Mouse (Mus musculus): ENCODE measurements around the gene Fryl. TPM values are rescaled to one million over a fixed set of nuclear protein-coding genes. Genes with fewer than 3 reads are reported as not detected.

Gene Fryl
- polyA plus RNA-seq, 1 experiment from 2014 or later = 47.4 TPM

DNA sequence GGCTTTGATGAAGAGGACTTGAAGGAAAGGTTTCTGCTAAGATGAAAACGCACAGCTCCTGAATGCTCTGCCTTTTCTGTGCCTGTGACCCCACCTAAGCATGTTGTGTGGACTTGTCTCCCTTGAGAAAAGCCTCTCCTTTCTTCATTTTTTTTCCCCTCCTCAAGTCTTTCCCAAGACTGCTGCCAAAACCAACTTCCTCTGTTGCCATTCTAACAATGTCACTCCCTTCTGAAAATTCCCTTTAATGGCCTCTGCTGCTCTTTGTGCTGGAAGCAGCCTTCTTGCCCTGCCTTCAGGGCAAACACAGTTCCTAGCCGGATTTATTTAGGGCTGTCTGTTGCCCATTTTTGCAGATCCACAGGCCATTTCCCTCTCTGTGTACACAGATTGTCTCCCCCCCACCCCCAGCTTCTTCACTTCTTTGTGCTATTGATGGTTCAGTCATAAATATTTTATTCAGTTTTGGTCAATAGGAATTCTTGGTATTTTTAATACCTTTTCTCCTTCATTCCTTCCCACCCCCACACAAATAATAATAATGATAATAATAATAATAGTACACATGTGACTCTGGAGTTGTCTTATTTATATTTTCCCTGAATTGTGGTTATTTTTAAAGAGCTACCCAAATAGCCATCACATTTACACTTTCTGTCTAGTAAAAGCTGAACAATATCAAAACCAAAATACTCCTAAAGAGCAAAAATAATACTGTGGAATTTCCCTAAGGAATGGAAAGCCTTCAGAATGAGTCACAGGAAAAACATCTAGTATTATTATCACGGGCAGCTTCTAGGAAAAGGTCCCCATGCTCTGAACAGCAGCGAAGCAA, 23.5 kb upstream of the Fryl start:
- no peak for ATAC-seq (ENCODE audit: low FRiP score)
- H3K4me2 ChIP-seq (replicated peaks) = no peak overlapping the region
- no peaks in the 10 kb centered on the region for H3K27me3 ChIP-seq
- no peaks in the 10 kb centered on the region for H3K9me3 ChIP-seq (replicated peaks)
- no peak overlapping the region for H3K9ac ChIP-seq
- no peak overlapping the region for H3K27ac ChIP-seq
- H3K36me3 ChIP-seq = no peaks in the 10 kb centered on the region
- whole genome bisulfite sequencing = 62% methylated on average over 4 of the region's 4 CpGs
- H3K4me1 ChIP-seq = peaks cover 3% of the 10 kb centered on the region; the same call in 1 of the 2 replicates
- no peak overlapping the region for H3K4me3 ChIP-seq

DNA sequence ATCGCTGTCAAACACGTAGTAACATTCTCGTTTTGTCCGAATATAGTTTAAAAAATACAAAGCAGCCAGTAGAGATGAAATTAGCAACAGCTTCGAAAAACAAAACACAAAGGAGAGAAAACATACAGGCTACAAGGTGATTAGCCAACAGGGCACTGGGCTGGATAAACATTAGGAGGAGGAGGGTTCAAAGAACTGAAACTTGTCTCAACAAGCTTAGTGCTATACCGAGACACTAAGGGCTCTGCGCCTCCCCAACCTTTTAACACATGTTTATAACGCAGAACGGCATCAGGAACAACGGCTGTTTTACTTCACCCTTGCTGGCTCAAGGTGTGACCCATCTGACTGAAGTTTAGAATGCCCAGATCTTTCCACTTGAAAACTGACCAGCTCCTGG, 22.8 kb upstream of the Fryl start:
- no peaks in the 10 kb centered on the region for H3K9me3 ChIP-seq (replicated peaks)
- ATAC-seq (ENCODE audit: low FRiP score) = no peak
- WGBS = 75% methylated on average over 10 of the region's 10 CpGs

DNA sequence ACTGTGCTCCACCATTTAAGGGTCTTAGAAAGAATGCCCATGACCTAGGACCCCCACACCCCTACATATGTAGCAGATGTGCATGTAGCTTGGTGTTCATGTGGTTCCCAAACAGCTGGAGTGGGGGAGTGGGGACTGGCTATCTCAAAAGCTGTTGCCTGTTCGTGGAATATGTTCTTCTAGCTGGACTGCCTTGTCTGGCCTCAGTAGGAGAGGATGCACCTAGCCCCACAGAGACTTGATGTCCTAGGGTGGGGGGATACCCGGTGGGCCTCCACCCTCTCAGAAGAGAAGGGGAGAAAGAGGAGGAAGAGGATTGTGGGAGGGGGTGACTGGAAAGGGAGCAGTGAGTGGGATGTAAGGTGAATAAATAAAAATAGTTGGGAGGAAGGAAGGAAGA, 18.5 kb upstream of the Fryl start:
- no peaks in the 10 kb centered on the region for H3K36me3 ChIP-seq
- ATAC-seq (ENCODE audit: low FRiP score) = no peak
- 87% methylated on average over 2 of the region's 2 CpGs for WGBS

More for the DNA sequence above, 22.8 kb upstream of the Fryl start:
- H3K4me3 ChIP-seq = no peak overlapping the region
- H3K9ac ChIP-seq = no peak overlapping the region
- H3K27me3 ChIP-seq = no peaks in the 10 kb centered on the region
- no peak overlapping the region for H3K4me2 ChIP-seq (replicated peaks)
- H3K27ac ChIP-seq = no peak overlapping the region
- no peaks in the 10 kb centered on the region for H3K36me3 ChIP-seq
- H3K4me1 ChIP-seq = peaks cover 3% of the 10 kb centered on the region; the same call in 1 of the 2 replicates

DNA sequence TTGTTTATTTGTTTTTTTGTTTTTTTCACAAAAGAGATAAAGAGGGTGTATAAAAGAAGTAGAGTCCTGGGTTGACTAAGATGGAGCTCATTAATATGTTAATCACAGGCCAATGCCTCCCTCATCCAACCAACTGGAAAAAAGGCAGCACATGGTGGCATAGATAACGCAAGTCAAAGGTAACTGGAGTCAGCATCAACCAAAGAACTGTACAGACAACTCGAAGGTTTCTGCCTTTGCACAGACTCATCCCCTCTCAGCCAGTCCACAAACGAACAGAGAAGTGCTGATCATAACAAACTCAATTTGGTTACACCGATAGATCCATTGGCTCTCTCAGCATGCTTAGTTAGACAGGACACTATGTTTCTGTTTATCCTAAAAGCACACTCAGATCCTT, 16.8 kb upstream of the Fryl start:
- no peak overlapping the region for H3K4me2 ChIP-seq (replicated peaks)
- 0 out of 2 replicates have a peak, but pooled peaks cover 2% of the 10 kb centered on the region for H3K4me1 ChIP-seq
- H3K9me3 ChIP-seq (replicated peaks) = no peaks in the 10 kb centered on the region
- WGBS = 70% methylated on average over 4 of the region's 4 CpGs
- no peak for ATAC-seq (ENCODE audit: low FRiP score)
- no peak overlapping the region for H3K4me3 ChIP-seq
- H3K27ac ChIP-seq = no peak overlapping the region
- H3K9ac ChIP-seq = no peak overlapping the region
- no peaks in the 10 kb centered on the region for H3K36me3 ChIP-seq
- no peaks in the 10 kb centered on the region for H3K27me3 ChIP-seq

More for the DNA sequence above, 18.5 kb upstream of the Fryl start:
- H3K9me3 ChIP-seq (replicated peaks) = no peaks in the 10 kb centered on the region
- peaks cover 5% of the 10 kb centered on the region; the same call in 1 of the 2 replicates for H3K4me1 ChIP-seq
- no peak overlapping the region for H3K27ac ChIP-seq
- H3K4me3 ChIP-seq = no peak overlapping the region
- no peaks in the 10 kb centered on the region for H3K27me3 ChIP-seq
- no peak overlapping the region for H3K9ac ChIP-seq
- no peak overlapping the region for H3K4me2 ChIP-seq (replicated peaks)

DNA sequence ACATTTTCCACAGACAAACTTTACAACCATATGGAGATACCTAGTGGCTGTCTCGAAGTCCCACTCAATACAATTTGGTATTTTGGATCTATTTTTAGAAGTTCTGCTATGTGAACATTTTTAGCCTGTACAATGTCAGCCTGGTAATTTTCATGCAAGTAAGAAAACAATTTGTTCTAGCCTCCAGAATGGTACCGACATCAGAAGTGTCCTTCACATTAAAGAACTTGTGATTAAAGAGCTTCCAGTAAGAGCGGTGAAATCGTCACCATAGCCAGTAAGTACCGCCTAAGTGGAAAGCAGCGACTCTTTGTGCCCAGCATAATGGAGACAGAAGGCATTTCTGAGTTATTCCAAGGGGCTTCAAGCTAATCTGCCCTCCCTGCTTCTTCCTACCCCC, 14.2 kb upstream of the Fryl start:
- Histone ChIP-seq H3K4me1 (0 out of 2 replicates have a peak, but pooled peaks cover 2% of the 10 kb centered on the region), H3K27me3 (no peaks in the 10 kb centered on the region), H3K27ac (no peak overlapping the region), H3K36me3 (no peaks in the 10 kb centered on the region), H3K4me3 (no peak overlapping the region), H3K9ac (no peak overlapping the region), H3K4me2 (replicated peaks) (no peak overlapping the region), H3K9me3 (replicated peaks) (no peaks in the 10 kb centered on the region)
- 81% methylated on average over 6 of the region's 6 CpGs for WGBS
- ATAC-seq (ENCODE audit: low FRiP score) = no peak

DNA sequence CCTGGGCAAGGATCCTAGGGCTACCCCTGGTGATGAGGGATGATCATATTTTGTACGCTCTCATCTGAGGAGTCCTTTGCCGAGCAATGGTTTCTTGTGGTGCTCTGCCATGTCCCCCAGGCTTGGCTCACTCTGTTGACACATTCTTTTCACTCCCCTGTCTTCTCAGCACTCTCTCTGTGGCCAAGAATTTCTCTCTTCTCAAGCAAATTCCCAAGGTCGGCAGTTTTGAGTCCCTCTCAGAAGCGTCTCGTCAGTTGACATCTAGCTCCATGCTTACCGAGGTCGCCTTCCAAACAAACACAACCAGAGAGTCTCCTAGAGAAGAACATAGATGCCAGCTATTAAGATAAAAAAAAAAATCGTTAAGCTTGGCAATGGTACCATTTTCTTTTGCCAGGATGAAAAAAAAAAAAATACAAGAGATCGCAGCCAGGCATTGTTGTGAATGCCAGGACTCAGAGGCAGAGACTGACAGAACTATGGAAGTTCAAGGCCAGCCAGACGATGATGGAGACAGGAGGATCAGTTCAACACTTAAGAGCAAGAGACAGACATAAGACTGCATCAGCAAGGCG, 12.3 kb upstream of the Fryl start:
- Histone ChIP-seq H3K27me3 (no peaks in the 10 kb centered on the region), H3K4me2 (replicated peaks) (no peak overlapping the region), H3K27ac (no peak overlapping the region), H3K36me3 (no peaks in the 10 kb centered on the region), H3K9ac (no peak overlapping the region), H3K4me3 (no peak overlapping the region), H3K9me3 (replicated peaks) (no peaks in the 10 kb centered on the region), H3K4me1 (0 out of 2 replicates have a peak, but pooled peaks cover 2% of the 10 kb centered on the region)
- WGBS = 79% methylated on average over 11 of the region's 11 CpGs
- ATAC-seq (ENCODE audit: low FRiP score) = no peak

DNA sequence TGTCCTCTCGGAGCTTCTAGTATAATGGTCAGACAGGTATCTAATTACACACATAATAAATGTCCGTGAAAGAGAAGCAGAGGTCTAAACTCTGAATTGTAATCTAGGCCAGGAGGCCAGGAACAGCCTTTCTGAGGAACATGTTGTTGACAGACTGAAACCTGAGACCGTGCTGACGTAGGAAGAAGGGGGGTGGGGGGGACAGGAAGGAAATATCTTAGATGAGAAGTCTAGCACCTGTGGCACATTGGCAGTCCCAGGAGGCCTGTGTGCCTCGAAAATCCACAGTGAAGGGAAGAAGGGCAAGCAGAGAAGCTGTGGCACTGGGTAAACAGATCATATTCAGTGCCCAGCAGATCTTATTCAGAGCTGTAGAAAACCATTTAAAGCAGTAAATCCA, 9.0 kb upstream of the Fryl start:
- H3K4me2 ChIP-seq (replicated peaks) = no peak overlapping the region
- no peak overlapping the region for H3K27ac ChIP-seq
- no peaks in the 10 kb centered on the region for H3K4me1 ChIP-seq
- WGBS = 66% methylated on average over 5 of the region's 5 CpGs
- no peak for ATAC-seq (ENCODE audit: low FRiP score)
- no peaks in the 10 kb centered on the region for H3K27me3 ChIP-seq
- no peaks in the 10 kb centered on the region for H3K36me3 ChIP-seq
- H3K4me3 ChIP-seq = no peak overlapping the region
- no peaks in the 10 kb centered on the region for H3K9me3 ChIP-seq (replicated peaks)
- no peak overlapping the region for H3K9ac ChIP-seq

DNA sequence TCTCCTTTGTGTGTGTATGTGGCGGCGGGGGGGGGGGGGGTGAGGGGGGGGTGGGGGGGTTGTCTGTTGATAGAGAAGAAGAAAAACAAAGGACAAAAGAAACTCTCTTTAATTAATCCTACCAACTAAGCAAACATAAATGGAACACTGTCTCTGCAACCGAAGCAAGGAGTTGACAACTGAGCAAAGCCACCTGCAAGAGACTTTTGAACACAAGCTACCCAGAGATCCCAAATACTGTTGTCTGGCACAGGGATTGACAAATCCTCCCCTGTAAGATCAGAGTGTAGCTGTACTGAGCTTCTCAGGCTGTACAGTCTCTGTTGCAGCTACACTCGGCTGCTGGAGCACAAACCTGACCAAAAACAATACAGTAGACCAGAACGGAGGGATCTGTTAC, 7.7 kb upstream of the Fryl start:
- Histone ChIP-seq H3K36me3 (no peaks in the 10 kb centered on the region), H3K27me3 (no peaks in the 10 kb centered on the region), H3K27ac (no peak overlapping the region), H3K4me2 (replicated peaks) (no peak overlapping the region), H3K9me3 (replicated peaks) (no peaks in the 10 kb centered on the region), H3K4me3 (no peak overlapping the region), H3K9ac (no peak overlapping the region), H3K4me1 (no peaks in the 10 kb centered on the region)
- ATAC-seq (ENCODE audit: low FRiP score) = no peak
- WGBS = 65% methylated on average over 5 of the region's 5 CpGs

DNA sequence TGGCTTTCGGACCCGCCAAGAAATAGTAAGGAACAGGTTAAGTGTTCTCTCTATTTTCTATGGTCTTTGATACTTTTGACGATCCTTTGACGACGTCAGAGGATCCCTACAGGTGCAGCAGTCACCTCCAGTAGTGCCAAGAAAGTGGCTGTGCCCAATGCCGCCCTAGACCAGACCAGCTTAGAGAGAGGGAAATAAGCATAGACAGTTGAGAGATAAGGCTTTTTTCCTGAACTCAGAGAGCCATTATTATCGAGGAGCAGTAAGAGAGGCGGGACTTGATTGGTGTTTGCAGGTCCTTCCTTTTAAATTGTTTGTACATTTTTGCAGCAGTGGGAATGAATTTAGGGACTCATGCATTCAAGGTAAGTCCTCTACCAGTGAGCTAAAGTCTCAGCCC, 1.3 kb upstream of the Fryl start:
- WGBS = 56% methylated on average over 8 of the region's 8 CpGs
- no peak overlapping the region for H3K27ac ChIP-seq
- ATAC-seq (ENCODE audit: low FRiP score) = no peak
- H3K27me3 ChIP-seq = no peaks in the 10 kb centered on the region
- peaks cover 11% of the 10 kb centered on the region for H3K4me1 ChIP-seq
- H3K9me3 ChIP-seq (replicated peaks) = no peaks in the 10 kb centered on the region
- peak overlapping the region; percentile 71 for H3K4me2 ChIP-seq (replicated peaks)
- no peaks in the 10 kb centered on the region for H3K36me3 ChIP-seq
- H3K4me3 ChIP-seq = no peak overlapping the region
- H3K9ac ChIP-seq = no peak overlapping the region

DNA sequence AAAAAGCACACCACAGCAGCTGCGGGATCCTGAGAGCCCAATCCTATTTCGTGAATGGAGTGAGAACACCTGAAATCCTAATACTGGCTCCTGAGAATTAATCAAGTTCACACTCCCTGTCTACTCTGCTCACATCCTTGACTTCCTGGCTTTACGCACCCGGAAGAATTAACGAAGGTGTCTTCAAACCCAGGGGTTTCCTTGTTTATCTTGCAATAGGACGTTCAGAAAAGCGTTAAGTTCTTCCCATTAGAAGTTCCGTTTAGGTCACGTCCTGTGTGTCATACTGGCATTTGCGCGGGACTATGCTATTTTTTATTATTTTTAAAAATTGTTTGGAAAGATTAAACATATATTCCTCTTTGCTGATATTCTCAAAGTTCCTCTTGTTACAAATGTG, 677 bp upstream of the Fryl start:
- peak overlapping the region; percentile 58; the same call in 1 of the 2 replicates for H3K27ac ChIP-seq

DNA sequence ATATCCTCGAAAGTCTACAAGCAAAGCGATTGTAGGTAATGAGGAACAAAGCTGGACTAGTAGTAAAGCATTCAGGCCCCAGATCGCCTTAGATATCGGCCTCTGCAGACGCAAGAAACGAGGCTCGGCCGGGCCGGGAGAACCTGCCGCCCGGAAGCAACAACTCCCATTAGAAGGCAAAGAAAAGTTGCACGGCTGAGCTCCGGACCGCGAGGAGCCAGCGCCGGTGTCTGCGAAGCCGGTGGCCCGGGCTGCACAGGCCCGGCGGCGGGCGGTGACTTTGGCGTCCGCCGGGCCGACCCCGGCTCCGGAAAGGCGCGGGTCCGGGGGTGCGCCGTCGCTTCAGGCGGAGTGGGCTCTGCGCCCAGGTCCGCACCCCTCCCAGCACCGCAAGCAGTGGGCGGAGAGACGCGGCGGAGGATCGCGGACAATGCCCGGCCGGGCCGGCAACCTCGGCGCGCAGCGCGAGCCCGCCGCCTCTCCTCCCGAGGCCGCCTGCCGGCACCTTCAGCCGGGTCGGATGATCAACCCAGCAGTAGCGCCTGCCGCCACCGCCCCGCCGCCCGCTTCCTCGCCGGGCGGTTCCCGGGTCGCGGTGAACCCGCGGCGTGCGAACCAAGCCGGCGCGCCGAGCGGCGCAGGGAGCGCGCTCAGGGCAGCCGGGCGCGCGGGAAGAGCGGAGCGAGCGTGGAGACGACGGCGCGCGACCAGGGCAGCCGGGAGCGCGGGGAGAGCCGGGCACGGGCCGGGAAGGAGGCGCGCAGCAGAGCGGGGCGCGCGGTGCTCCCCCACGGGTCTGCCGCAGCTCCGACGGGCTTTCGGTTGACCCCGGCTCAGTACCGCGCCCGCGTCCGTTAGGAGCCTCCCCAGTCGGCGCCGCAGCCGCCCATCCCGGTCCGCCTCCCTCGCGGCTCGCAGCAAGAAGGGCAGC, 833 bp downstream of the Fryl start:
- H3K27me3 ChIP-seq = no peaks in the 10 kb centered on the region
- ATAC-seq (ENCODE audit: low FRiP score) = peak; percentile 67
- no peaks in the 10 kb centered on the region for H3K36me3 ChIP-seq
- peak overlapping the region; percentile 95 for H3K4me3 ChIP-seq
- peak overlapping the region; percentile 96 for H3K27ac ChIP-seq
- H3K4me1 ChIP-seq = peaks cover 11% of the 10 kb centered on the region
- under 1% methylated on average over 99 of the region's 129 CpGs for WGBS
- H3K9me3 ChIP-seq (replicated peaks) = no peaks in the 10 kb centered on the region
- peak overlapping the region; percentile 88 for H3K9ac ChIP-seq
- peak overlapping the region; percentile 75 for H3K4me2 ChIP-seq (replicated peaks)

More for the DNA sequence above, 677 bp upstream of the Fryl start:
- ATAC-seq (ENCODE audit: low FRiP score) = no peak
- peak overlapping the region; percentile 40 for H3K4me3 ChIP-seq
- H3K4me2 ChIP-seq (replicated peaks) = peak overlapping the region; percentile 71
- no peaks in the 10 kb centered on the region for H3K9me3 ChIP-seq (replicated peaks)
- WGBS = 3% methylated on average over 11 of the region's 11 CpGs
- H3K36me3 ChIP-seq = no peaks in the 10 kb centered on the region
- peak overlapping the region; percentile 46 for H3K9ac ChIP-seq
- no peaks in the 10 kb centered on the region for H3K27me3 ChIP-seq
- H3K4me1 ChIP-seq = peaks cover 11% of the 10 kb centered on the region

DNA sequence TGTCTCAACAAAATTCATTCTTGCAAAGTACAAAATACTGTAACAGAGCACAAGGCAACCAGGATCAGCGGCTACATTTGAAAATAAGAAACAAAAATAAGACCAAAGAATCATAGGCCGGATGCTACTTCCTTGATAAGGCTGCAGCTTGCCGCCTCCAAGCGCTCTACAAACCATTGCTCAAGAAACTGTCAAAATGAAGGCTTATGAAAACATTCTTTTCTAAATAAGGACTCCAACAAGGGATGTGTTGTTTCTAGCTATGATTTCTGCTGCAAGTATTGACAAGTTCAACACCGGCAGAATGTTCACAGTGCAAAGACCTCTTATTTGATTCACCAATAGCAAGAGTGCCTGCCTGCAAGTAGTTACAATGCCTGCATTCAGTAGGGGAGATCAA, 1.8 kb downstream of the Fryl start:
- H3K9ac ChIP-seq = peak overlapping the region; percentile 88
- no peaks in the 10 kb centered on the region for H3K27me3 ChIP-seq
- H3K9me3 ChIP-seq (replicated peaks) = no peaks in the 10 kb centered on the region
- H3K36me3 ChIP-seq = no peaks in the 10 kb centered on the region
- H3K4me1 ChIP-seq = peaks cover 11% of the 10 kb centered on the region
- H3K4me2 ChIP-seq (replicated peaks) = peak overlapping the region; percentile 75
- H3K27ac ChIP-seq = 0 out of 2 replicates have a peak overlapping the region, but pooled peaks have one; percentile 96
- ATAC-seq (ENCODE audit: low FRiP score) = no peak
- peak overlapping the region; percentile 95 for H3K4me3 ChIP-seq
- 47% methylated on average over 5 of the region's 5 CpGs for WGBS

All from hindbrain, embryonic 12.5 days (tissue).